Mouse (Mus musculus) liver, embryonic 16.5 days (tissue): Measurements from ENCODE around the gene Stard13. TPM values are rescaled to one million over a fixed set of nuclear protein-coding genes. Genes with fewer than 3 reads are reported as not detected.

Experiments
- ATAC-seq: fragments of 200-750 bp; cut with Nextera tagmentation; 2 replicates; pipeline ENCODE4 v1.8.0; 2017; ENCODE audit warnings: low read depth, mild to moderate bottlenecking, moderate number of reproducible peaks, moderate library complexity
- H3K27ac ChIP-seq: fragments of 300-500 bp; sonication (generic); 2 replicates; pipeline ENCODE4 v1.5.1; 2014; ENCODE audit warnings: mild to moderate bottlenecking, low read length
- H3K27me3 ChIP-seq: fragments of 300-500 bp; sonication (generic); 2 replicates; pipeline ENCODE4 v1.6.1; 2014; ENCODE audit warnings: low read depth, low read length, mixed read lengths; ENCODE audit not compliant: control insufficient read depth, insufficient read depth
- H3K36me3 ChIP-seq: fragments of 300-500 bp; sonication (generic); 2 replicates; pipeline ENCODE4 v1.6.1; 2014; ENCODE audit warnings: mild to moderate bottlenecking; ENCODE audit not compliant: control insufficient read depth, insufficient read depth
- H3K4me1 ChIP-seq: fragments of 300-500 bp; sonication (generic); 2 replicates; pipeline ENCODE4 v1.6.1; 2014; ENCODE audit warnings: low read depth, low read length, mixed read lengths; ENCODE audit not compliant: control insufficient read depth
- H3K4me2 ChIP-seq: fragments of 300-500 bp; sonication (generic); 2 replicates; pipeline ENCODE4 v1.6.1; 2014; ENCODE audit warnings: low read depth, low read length, mixed read lengths
- H3K4me3 ChIP-seq: fragments of 300-500 bp; sonication (generic); 2 replicates; pipeline ENCODE4 v1.5.1; 2014; ENCODE audit warnings: low read depth, mild to moderate bottlenecking, low read length
- H3K9ac ChIP-seq: fragments of 300-500 bp; sonication (generic); 2 replicates; pipeline ENCODE4 v1.6.1; 2014; ENCODE audit warnings: low read depth, low read length
- H3K9me3 ChIP-seq: fragments of 300-500 bp; sonication (generic); replicated peaks from 2 replicates; pipeline ENCODE4 v1.6.1; 2016; ENCODE audit warnings: low read length; ENCODE audit not compliant: control insufficient read depth
- WGBS: fragments of 180-500 bp; shearing (Covaris S2); extraction: QIAGEN DNeasy Blood & Tissue Kit; methylation state at CpG from one replicate; pipeline ENCODE4 v1.1.7; 2014; ENCODE audit not compliant: insufficient replicate concordance; 5-methylcytosine and 5-hydroxymethylcytosine counted together
- polyA plus RNA-seq: library from polyadenylated mRNA; unstranded; fragments of >200 nt; fragmentation: Nextera tagmentation; extraction: Ambion mirVana; gene quantifications from 2 replicates; pipeline ENCODE4 v1.2.1, GENCODE M21; 2015

The Stard13 gene
- polyA plus RNA-seq, 1 experiment from 2014 or later, result 1.4 TPM

- Histone ChIP-seq H3K36me3 (no peaks in the 10 kb centered on the region), H3K4me2 (no peak overlapping the region), H3K9me3 (no peaks in the 10 kb centered on the region), H3K9ac (no peak overlapping the region), H3K4me3 (no peak overlapping the region), H3K4me1 (no peaks in the 10 kb centered on the region), H3K27ac (no peak overlapping the region), H3K27me3 (no peaks in the 10 kb centered on the region)
- no peak for ATAC-seq
- WGBS, result 42% methylated on average over 5 of the region's 5 CpGs
These were observed 215.2 kb downstream of the Stard13 start for GRCm38 (mm10) chr5:151018450-151018849.

GRCm38 (mm10) chr5:151004216-151004755, 229.3 kb downstream of the Stard13 start:
- Histone ChIP-seq H3K4me3 (no peak overlapping the region), H3K4me1 (no peaks in the 10 kb centered on the region), H3K36me3 (no peaks in the 10 kb centered on the region), H3K9me3 (no peaks in the 10 kb centered on the region), H3K27ac (no peak overlapping the region), H3K4me2 (no peak overlapping the region), H3K9ac (no peak overlapping the region), H3K27me3 (no peaks in the 10 kb centered on the region)
- no peak for ATAC-seq
- 64% methylated on average over 1 of the region's 1 CpGs for WGBS

GRCm38 (mm10) chr5:151002051-151002450, 231.6 kb downstream of the Stard13 start:
- Histone ChIP-seq H3K27ac (no peak overlapping the region), H3K9ac (no peak overlapping the region), H3K4me2 (no peak overlapping the region), H3K4me3 (no peak overlapping the region), H3K36me3 (no peaks in the 10 kb centered on the region), H3K4me1 (no peaks in the 10 kb centered on the region), H3K27me3 (no peaks in the 10 kb centered on the region), H3K9me3 (no peaks in the 10 kb centered on the region)
- 69% methylated on average over 4 of the region's 4 CpGs for WGBS
- no peak for ATAC-seq

- Histone ChIP-seq H3K9ac (no peak overlapping the region), H3K4me3 (no peak overlapping the region), H3K27ac (no peak overlapping the region), H3K4me2 (no peak overlapping the region), H3K4me1 (no peaks in the 10 kb centered on the region), H3K27me3 (no peaks in the 10 kb centered on the region), H3K36me3 (no peaks in the 10 kb centered on the region), H3K9me3 (no peaks in the 10 kb centered on the region)
- no peak for ATAC-seq
- WGBS, result 58% methylated on average over 7 of the region's 7 CpGs
These were observed 232.5 kb downstream of the Stard13 start for GRCm38 (mm10) chr5:151001111-151001510.

- Histone ChIP-seq H3K27me3 (no peaks in the 10 kb centered on the region), H3K9ac (no peak overlapping the region), H3K36me3 (no peaks in the 10 kb centered on the region), H3K9me3 (no peaks in the 10 kb centered on the region), H3K4me3 (no peak overlapping the region), H3K4me1 (no peaks in the 10 kb centered on the region), H3K4me2 (no peak overlapping the region), H3K27ac (no peak overlapping the region)
- no peak for ATAC-seq
- 60% methylated on average over 2 of the region's 2 CpGs for WGBS
These were observed 237.1 kb downstream of the Stard13 start for GRCm38 (mm10) chr5:150996586-150996985.

DNA sequence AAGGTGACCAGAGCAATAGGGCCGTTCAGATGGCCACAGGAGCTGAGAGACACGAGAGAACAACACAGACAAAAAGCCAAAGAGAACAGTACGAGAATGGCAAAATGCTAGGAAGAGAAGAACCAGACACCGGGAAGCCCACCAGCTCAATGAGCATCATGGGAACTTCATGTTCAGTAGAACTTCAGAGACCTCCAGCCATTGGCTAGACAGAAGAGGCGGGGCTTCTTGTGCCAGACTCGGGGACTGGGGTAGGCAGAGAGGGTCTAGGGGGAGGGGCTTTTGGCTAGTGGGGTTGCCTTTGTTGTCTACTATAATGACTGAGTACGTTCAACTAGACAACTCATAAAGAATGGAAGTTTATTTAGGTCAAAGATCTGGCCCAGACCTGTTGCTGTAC, 239.5 kb downstream of the Stard13 start:
- H3K9me3 ChIP-seq, result no peaks in the 10 kb centered on the region
- H3K4me3 ChIP-seq, result no peak overlapping the region
- no peaks in the 10 kb centered on the region for H3K27me3 ChIP-seq
- 68% methylated on average over 7 of the region's 7 CpGs for WGBS
- no peaks in the 10 kb centered on the region for H3K4me1 ChIP-seq
- no peaks in the 10 kb centered on the region for H3K36me3 ChIP-seq
- no peak overlapping the region for H3K27ac ChIP-seq
- H3K9ac ChIP-seq, result no peak overlapping the region
- no peak overlapping the region for H3K4me2 ChIP-seq
- no peak for ATAC-seq

Other genes with a start within 250 kb of the Stard13 start
- gene Gm42906, start 194.3 kb upstream of the Stard13 start, polyA plus RNA-seq, result not detected in 2 replicates